Mouse (Mus musculus): ENCODE results near the gene AC129217.1.

The AC129217.1 gene

GRCm38 (mm10) chr19:8829660-8830059, at the start of gene AC129217.1:
Gene AC129217.1, plus strand, starts transcription at chr19:8829773.
- in situ Hi-C loops (cut with MboI): no loop called here

GRCm38 (mm10) chr19:8786008-8786781, 43.4 kb upstream of the AC129217.1 start, which contains the start of gene Taf6l:
Gene Taf6l, minus strand, starts transcription at chr19:8786417.
- in situ Hi-C loops (cut with MboI): no loop called here

- in situ Hi-C loops (cut with MboI): no loop called here
Measured at GRCm38 (mm10) chr19:8788521-8788920, 41.1 kb upstream of the AC129217.1 start.

- in situ Hi-C loops (cut with MboI): no loop called here
Measured at GRCm38 (mm10) chr19:8789171-8789570, 40.4 kb upstream of the AC129217.1 start.

- in situ Hi-C loops (cut with MboI): no loop called here
Measured at GRCm38 (mm10) chr19:8790171-8790570, 39.4 kb upstream of the AC129217.1 start.

- in situ Hi-C loops (cut with MboI): no loop called here
Measured at GRCm38 (mm10) chr19:8798264-8798946, 31.2 kb upstream of the AC129217.1 start, which contains the start of gene Polr2g. Gene Polr2g, minus strand, starts transcription at chr19:8798577.

- in situ Hi-C loops (cut with MboI): no loop called here
Measured at GRCm38 (mm10) chr19:8798947-8799315, 30.6 kb upstream of the AC129217.1 start.

- in situ Hi-C loops (cut with MboI): no loop called here
Measured at GRCm38 (mm10) chr19:8802130-8802821, 27.3 kb upstream of the AC129217.1 start, which contains the start of gene Zbtb3. Gene Zbtb3, plus strand, starts transcription at chr19:8802555.

GRCm38 (mm10) chr19:8803204-8803780, 26.3 kb upstream of the AC129217.1 start:
- in situ Hi-C loops (cut with MboI): no loop called here

- in situ Hi-C loops (cut with MboI): no loop called here
Measured at GRCm38 (mm10) chr19:8803879-8804660, 25.5 kb upstream of the AC129217.1 start.

GRCm38 (mm10) chr19:8806810-8807209, 22.8 kb upstream of the AC129217.1 start:
- in situ Hi-C loops (cut with MboI): no loop called here

- in situ Hi-C loops (cut with MboI): no loop called here
Measured at GRCm38 (mm10) chr19:8815812-8816211, 13.8 kb upstream of the AC129217.1 start.

- in situ Hi-C loops (cut with MboI): no loop called here
Measured at GRCm38 (mm10) chr19:8817001-8817400, 12.6 kb upstream of the AC129217.1 start.

GRCm38 (mm10) chr19:8818301-8818798, 11.2 kb upstream of the AC129217.1 start:
- in situ Hi-C loops (cut with MboI): no loop called here

GRCm38 (mm10) chr19:8818801-8819595, 10.6 kb upstream of the AC129217.1 start, which contains the start of gene Ttc9c:
Gene Ttc9c, minus strand, starts transcription at chr19:8819333.
- in situ Hi-C loops (cut with MboI): no loop called here

- in situ Hi-C loops (cut with MboI): no loop called here
Measured at GRCm38 (mm10) chr19:8819596-8820423, 9.8 kb upstream of the AC129217.1 start, which contains the start of gene Hnrnpul2. Gene Hnrnpul2, plus strand, starts transcription at chr19:8820010.

GRCm38 (mm10) chr19:8820424-8820956, 9.1 kb upstream of the AC129217.1 start:
- in situ Hi-C loops (cut with MboI): no loop called here

- in situ Hi-C loops (cut with MboI): no loop called here
Measured at GRCm38 (mm10) chr19:8821146-8821545, 8.4 kb upstream of the AC129217.1 start.

- in situ Hi-C loops (cut with MboI): no loop called here
Measured at GRCm38 (mm10) chr19:8822696-8823095, 6.9 kb upstream of the AC129217.1 start.
